Mouse (Mus musculus) forelimb bud, embryonic 11.5 days (tissue): ENCODE data around the gene Prkar1b.
A peak's percentile ranks its signal among the peaks of the same experiment; 100 is the strongest.

Experiments
- DNase-seq: peaks from one replicate; pipeline ENCODE4 v3.0.0-alpha.2; 2012; ENCODE audit warnings: low read depth, low spot score

Prkar1b gene

GRCm38 (mm10) chr5:138999716-139000115 lies 150.1 kb downstream of the Prkar1b start:
- no peak for DNase-seq

- DNase-seq, result no peak
Observed at GRCm38 (mm10) chr5:138997936-138998580, 151.7 kb downstream of the Prkar1b start.

- peak; percentile 84 for DNase-seq
Observed at GRCm38 (mm10) chr5:138997171-138997788, 152.5 kb downstream of the Prkar1b start, which contains the start of gene Pdgfa. Pdgfa (minus strand) TSS chr5:138997370.

GRCm38 (mm10) chr5:138996322-138997073 lies 153.3 kb downstream of the Prkar1b start:
- DNase-seq, result no peak

- DNase-seq, result peak; percentile 57
Observed at GRCm38 (mm10) chr5:138995721-138996311, 154.0 kb downstream of the Prkar1b start.

GRCm38 (mm10) chr5:138994786-138995720 lies 154.7 kb downstream of the Prkar1b start:
- no peak for DNase-seq

- DNase-seq, result no peak
Observed at GRCm38 (mm10) chr5:138994108-138994785, 155.6 kb downstream of the Prkar1b start.

GRCm38 (mm10) chr5:138993371-138994107 lies 156.3 kb downstream of the Prkar1b start:
- no peak for DNase-seq

GRCm38 (mm10) chr5:138992611-138993370 lies 157.0 kb downstream of the Prkar1b start:
- no peak for DNase-seq

GRCm38 (mm10) chr5:138991734-138992133 lies 158.1 kb downstream of the Prkar1b start:
- DNase-seq, result no peak

GRCm38 (mm10) chr5:138990659-138991380 lies 159.0 kb downstream of the Prkar1b start:
- no peak for DNase-seq

GRCm38 (mm10) chr5:138989567-138989966 lies 160.2 kb downstream of the Prkar1b start:
- DNase-seq, result no peak

- no peak for DNase-seq
Observed at GRCm38 (mm10) chr5:138988764-138989163, 161.0 kb downstream of the Prkar1b start.

- no peak for DNase-seq
Observed at GRCm38 (mm10) chr5:138987994-138988393, 161.8 kb downstream of the Prkar1b start.

GRCm38 (mm10) chr5:138981921-138982320 lies 167.9 kb downstream of the Prkar1b start:
- DNase-seq, result no peak

- no peak for DNase-seq
Observed at GRCm38 (mm10) chr5:138980608-138981007, 169.2 kb downstream of the Prkar1b start.

GRCm38 (mm10) chr5:138979840-138980239 lies 170.0 kb downstream of the Prkar1b start:
- no peak for DNase-seq

- DNase-seq, result no peak
Observed at GRCm38 (mm10) chr5:138977759-138978158, 172.0 kb downstream of the Prkar1b start.
